Mouse (Mus musculus) brain, embryonic 14.5 days (tissue): ENCODE measurements around the gene Zbtb32.

ENCODE experiments used
- CTCF ChIP-seq: fragments of 200-500 bp; IDR thresholded peaks from 2 replicates; pipeline ENCODE4 v1.5.1; 2012; ENCODE audit warnings: inconsistent platforms, mild to moderate bottlenecking, moderate library complexity, borderline replicate concordance; ENCODE audit not compliant: insufficient read depth, insufficient read length; ENCODE audit errors: extremely low read depth
- POLR2A ChIP-seq: fragments of 200-500 bp; IDR thresholded peaks from 2 replicates; pipeline ENCODE4 v1.6.1; 2012; ENCODE audit warnings: mild to moderate bottlenecking, inconsistent platforms, borderline replicate concordance; ENCODE audit not compliant: poor library complexity, insufficient read depth, insufficient read length, severe bottlenecking; ENCODE audit errors: extremely low read depth

GRCm38 (mm10) chr7:30634621-30635020 is 35.9 kb upstream of the Zbtb32 start:
- no peak for TF ChIP-seq POLR2A
- TF ChIP-seq CTCF: peak; percentile 55; the same call in 1 of the 2 replicates
